Mouse (Mus musculus) limb, embryonic 14.5 days (tissue): ENCODE results near the gene Men1. TPM values are rescaled to one million over a fixed set of nuclear protein-coding genes. Genes with fewer than 3 reads are reported as not detected.
A peak's percentile ranks its signal among the peaks of the same experiment; 100 is the strongest.

Source experiments
- ATAC-seq: fragments of 200-750 bp; cut with Nextera tagmentation; 2 replicates; pipeline ENCODE4 v1.8.0; 2017; ENCODE audit warnings: low read depth, moderate number of reproducible peaks, moderate TSS enrichment; ENCODE audit not compliant: low FRiP score
- DNase-seq: peaks from one replicate; pipeline ENCODE4 v3.0.0-alpha.2; 2015; ENCODE audit warnings: low spot score
- H3K27ac ChIP-seq: fragments of 300-500 bp; sonication (generic); replicated peaks from 2 replicates; pipeline ENCODE4 v1.5.1; 2014; ENCODE audit warnings: low read depth, mild to moderate bottlenecking, low read length, moderate library complexity, mixed read lengths
- H3K27me3 ChIP-seq: fragments of 300-500 bp; sonication (generic); 2 replicates; pipeline ENCODE4 v1.6.1; 2014; ENCODE audit warnings: low read length, mixed read lengths; ENCODE audit not compliant: control insufficient read depth, insufficient read depth
- H3K36me3 ChIP-seq: fragments of 300-500 bp; sonication (generic); 2 replicates; pipeline ENCODE4 v1.6.1; 2014; ENCODE audit warnings: mild to moderate bottlenecking, low read length, moderate library complexity, mixed read lengths; ENCODE audit not compliant: control insufficient read depth, insufficient read depth
- H3K4me1 ChIP-seq: fragments of 300-500 bp; sonication (generic); 2 replicates; pipeline ENCODE4 v1.6.1; 2014; ENCODE audit warnings: antibody characterized with exemption, low read length, mixed read lengths; ENCODE audit not compliant: control insufficient read depth, insufficient read depth
- H3K4me2 ChIP-seq: fragments of 300-500 bp; sonication (generic); replicated peaks from 2 replicates; pipeline ENCODE4 v1.6.1; 2014; ENCODE audit warnings: low read depth, mild to moderate bottlenecking, low read length, moderate library complexity; ENCODE audit not compliant: severe bottlenecking
- H3K4me3 ChIP-seq: fragments of 300-500 bp; sonication (generic); replicated peaks from 2 replicates; pipeline ENCODE4 v1.5.1; 2014; ENCODE audit warnings: low read length
- H3K9ac ChIP-seq: fragments of 300-500 bp; sonication (generic); 2 replicates; pipeline ENCODE4 v1.6.1; 2014; ENCODE audit warnings: mild to moderate bottlenecking, low read depth, low read length, moderate library complexity; ENCODE audit not compliant: severe bottlenecking
- H3K9me3 ChIP-seq: fragments of 300-500 bp; sonication (generic); 2 replicates; pipeline ENCODE4 v1.6.1; 2016; ENCODE audit warnings: low read length; ENCODE audit not compliant: control insufficient read depth
- POLR2A ChIP-seq: fragments of 200-500 bp; IDR thresholded peaks from 2 replicates; pipeline ENCODE4 v1.8.0; 2012; ENCODE audit warnings: inconsistent platforms, mild to moderate bottlenecking, moderate library complexity, borderline replicate concordance; ENCODE audit not compliant: insufficient read depth, insufficient read length; ENCODE audit errors: extremely low read depth
- WGBS: fragments of 180-500 bp; shearing (Covaris S2); extraction: QIAGEN DNeasy Blood & Tissue Kit; methylation state at CpG from one replicate; pipeline ENCODE4 v1.1.7; 2014; 5-methylcytosine and 5-hydroxymethylcytosine counted together
- polyA plus RNA-seq, 2 experiments: library from polyadenylated mRNA; depleted of rRNA in 1 of 2; stranded (reverse) in 1 of 2; unstranded in 1 of 2; fragments of >200 nt; fragmentation: Nextera tagmentation in 1 of 2; extraction: Ambion mirVana in 1 of 2; gene quantifications; 2 replicates each; pipeline versions ENCODE4 v1.2.1 to v1.2.3; 2012 to 2014

Men1 gene
- polyA plus RNA-seq, 2 experiments = 60.4 to 102 TPM

DNA sequence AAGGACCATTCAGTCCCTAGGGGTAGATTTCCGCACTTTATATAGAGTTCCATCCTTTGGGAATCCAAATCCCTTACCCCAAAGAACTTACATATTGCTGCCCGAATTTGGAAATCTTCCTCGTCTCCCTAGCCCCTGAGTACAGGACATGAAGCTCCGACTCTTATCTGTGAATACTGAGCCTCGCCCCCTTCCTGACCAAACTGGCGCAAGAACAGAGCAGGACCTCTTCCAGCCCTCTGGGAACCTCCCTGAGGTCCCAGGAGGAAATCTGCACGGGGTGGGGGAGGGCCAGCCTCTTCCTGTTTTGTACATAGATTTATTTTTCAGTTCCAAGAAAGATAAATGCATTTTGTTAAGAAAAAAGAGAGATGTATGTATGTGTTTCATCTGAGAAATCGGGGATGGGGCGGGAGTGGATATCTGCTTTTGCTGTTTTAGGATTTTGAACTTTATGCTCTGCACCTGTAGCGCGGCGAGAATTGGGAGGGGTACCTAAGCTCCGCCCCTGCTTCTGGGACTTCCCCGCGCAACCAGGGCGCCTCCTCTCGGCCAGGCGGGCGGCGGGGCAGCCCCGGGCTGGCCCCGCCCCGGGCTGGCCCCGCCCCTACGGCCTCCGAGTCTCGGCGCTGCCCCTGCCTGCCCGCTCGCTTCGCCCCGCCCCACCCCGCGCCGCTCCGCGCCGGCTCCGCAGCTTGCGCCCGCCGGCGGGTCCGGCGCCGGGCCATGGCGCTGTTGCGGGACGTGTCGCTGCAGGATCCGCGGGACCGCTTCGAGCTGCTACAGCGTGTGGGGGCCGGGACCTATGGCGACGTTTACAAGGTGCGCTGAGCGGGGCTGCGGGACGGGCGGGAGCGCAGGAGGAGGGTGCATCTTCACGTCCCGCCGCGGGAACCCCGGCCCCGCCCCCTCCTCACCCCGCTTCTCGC, 6.0 kb downstream of the Men1 start, which contains the start of gene Map4k2:
Gene Map4k2, plus strand, starts transcription at position 612 of the 929 bp plus-strand sequence.
- H3K9me3 ChIP-seq = no peaks in the 10 kb centered on the region
- H3K36me3 ChIP-seq = peaks cover 62% of the 10 kb centered on the region
- 14% methylated on average over 34 of the region's 72 CpGs for WGBS

DNA sequence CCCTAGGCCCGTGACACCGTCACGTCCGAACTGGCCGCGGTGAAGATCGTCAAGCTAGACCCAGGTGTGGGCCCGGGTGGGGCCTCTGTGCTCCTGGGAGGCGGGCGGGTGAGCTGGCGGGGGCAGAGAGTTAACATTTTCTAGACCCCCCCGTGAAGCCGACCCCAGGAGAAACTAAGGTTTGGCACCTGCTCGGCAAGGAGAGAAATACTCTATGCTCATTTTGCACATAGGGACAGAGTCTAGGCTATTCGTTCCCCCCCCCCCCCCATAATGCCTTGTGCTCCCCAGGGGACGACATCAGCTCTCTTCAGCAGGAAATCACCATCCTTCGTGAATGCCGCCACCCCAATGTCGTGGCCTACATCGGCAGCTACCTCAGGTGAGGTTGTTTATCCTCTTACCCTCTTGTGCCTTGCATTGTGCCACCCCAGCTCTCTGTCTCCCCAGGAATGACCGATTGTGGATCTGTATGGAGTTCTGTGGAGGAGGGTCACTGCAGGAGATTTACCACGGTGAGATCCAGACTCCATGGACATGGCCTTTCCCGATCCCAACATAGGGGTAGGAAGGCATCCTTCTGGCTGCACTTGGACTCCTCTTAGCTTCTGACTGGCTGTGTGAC, 6.8 kb downstream of the Men1 start:
- peaks cover 8% of the 10 kb centered on the region for H3K4me1 ChIP-seq
- 17% methylated on average over 15 of the region's 23 CpGs for WGBS
- H3K36me3 ChIP-seq = peaks cover 69% of the 10 kb centered on the region
- H3K27me3 ChIP-seq = no peaks in the 10 kb centered on the region
- no peak for DNase-seq
- peak overlapping the region; percentile 64 for H3K9ac ChIP-seq
- no peak overlapping the region for H3K27ac ChIP-seq
- H3K4me2 ChIP-seq = peak overlapping the region; percentile 91
- no peaks in the 10 kb centered on the region for H3K9me3 ChIP-seq
- no peak for ATAC-seq
- peak overlapping the region; percentile 69 for H3K4me3 ChIP-seq
- TF ChIP-seq POLR2A = no peak

More for the DNA sequence above, 6.0 kb downstream of the Men1 start, which contains the start of gene Map4k2:
- ATAC-seq (peak; percentile 84), DNase-seq (peak; percentile 70)
- Histone ChIP-seq H3K4me3 (peak within 1 kb of the TSS; percentile 69), H3K9ac (peak within 1 kb of the TSS; percentile 64), H3K4me2 (peak within 1 kb of the TSS; percentile 91), H3K27ac (no peak within 1 kb of the TSS), H3K27me3 (no peaks in the 10 kb centered on the region), H3K4me1 (peaks cover 16% of the 10 kb centered on the region)
- no peak for TF ChIP-seq POLR2A

DNA sequence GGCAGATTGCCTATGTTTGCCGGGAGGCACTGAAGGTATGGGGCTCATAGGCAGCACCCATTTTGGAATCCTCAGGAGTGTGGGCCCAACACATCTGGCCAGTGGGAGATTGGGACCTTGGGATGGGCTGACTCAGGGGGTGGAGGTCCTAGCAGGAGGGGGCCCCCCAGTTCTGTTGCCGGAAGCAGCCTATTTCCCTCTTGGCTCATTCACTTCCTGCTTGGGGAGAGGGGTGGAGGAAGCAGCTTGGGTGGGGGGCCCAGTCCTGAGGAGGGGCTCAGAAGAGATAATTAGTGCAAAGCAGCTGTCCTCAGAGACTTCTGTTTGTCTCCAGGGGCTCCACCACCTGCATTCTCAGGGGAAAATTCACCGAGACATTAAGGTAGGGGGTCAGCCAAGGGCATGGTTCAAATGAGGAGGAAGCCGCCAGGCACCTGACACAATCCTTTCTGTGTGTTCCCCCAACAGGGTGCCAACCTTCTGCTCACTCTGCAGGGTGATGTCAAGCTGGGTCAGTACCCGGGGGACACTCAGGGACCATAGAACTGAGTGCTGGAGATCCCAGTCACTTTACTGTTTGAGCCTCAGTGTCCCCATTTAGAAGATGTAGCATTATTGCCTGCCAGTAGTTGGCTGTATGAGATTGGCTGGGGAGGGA, 7.6 kb downstream of the Men1 start:
- DNase-seq = no peak
- Histone ChIP-seq H3K4me1 (peaks cover 5% of the 10 kb centered on the region; the same call in 1 of the 2 replicates), H3K36me3 (peaks cover 69% of the 10 kb centered on the region), H3K9me3 (no peaks in the 10 kb centered on the region), H3K4me3 (peak overlapping the region; percentile 69; the same call in 1 of the 2 replicates), H3K4me2 (peak overlapping the region; percentile 91; the same call in 1 of the 2 replicates), H3K27me3 (no peaks in the 10 kb centered on the region), H3K27ac (no peak overlapping the region), H3K9ac (no peak overlapping the region)
- WGBS = 67% methylated on average over 5 of the region's 5 CpGs
- no peak for ATAC-seq
- no peak for TF ChIP-seq POLR2A

DNA sequence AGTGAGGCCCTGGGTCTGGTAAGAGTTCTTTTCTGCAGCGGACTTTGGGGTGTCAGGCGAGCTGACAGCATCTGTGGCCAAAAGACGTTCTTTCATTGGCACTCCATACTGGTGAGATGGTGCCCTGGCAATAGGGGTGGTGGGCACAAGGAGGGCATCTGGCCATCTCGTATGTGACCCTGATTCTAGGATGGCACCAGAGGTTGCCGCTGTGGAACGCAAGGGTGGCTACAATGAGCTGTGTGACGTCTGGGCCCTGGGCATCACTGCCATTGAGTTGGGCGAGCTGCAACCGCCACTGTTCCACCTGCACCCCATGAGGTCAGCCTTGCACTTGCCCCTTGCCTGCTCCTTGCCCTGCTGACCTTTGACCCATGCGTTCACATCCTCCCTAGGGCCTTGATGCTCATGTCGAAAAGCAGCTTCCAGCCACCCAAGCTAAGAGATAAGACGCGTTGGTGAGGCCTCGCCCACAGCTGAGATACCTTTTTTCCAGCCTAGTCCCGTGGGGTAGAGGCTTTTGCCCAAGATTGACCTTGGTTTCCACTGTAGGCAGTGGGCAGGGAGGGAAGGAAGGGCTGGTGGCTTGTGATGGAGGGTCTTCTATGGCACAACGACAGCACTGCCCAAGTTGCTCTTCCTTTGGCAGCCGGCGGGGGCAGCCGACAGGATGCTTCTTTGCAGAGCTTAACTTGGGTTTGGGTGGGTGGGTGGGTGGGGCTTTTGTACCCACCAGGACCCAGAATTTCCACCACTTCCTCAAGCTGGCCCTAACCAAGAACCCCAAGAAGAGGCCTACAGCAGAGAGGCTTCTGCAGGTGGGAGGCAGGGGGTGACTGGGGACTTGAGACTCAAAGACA, 8.5 kb downstream of the Men1 start:
- no peak overlapping the region for H3K9ac ChIP-seq
- H3K27ac ChIP-seq = no peak overlapping the region
- ATAC-seq = no peak
- H3K36me3 ChIP-seq = peaks cover 63% of the 10 kb centered on the region
- H3K9me3 ChIP-seq = no peaks in the 10 kb centered on the region
- H3K4me2 ChIP-seq = no peak overlapping the region
- TF ChIP-seq POLR2A = no peak
- peaks cover 5% of the 10 kb centered on the region; the same call in 1 of the 2 replicates for H3K4me1 ChIP-seq
- 89% methylated on average over 19 of the region's 19 CpGs for WGBS
- H3K27me3 ChIP-seq = no peaks in the 10 kb centered on the region
- no peak for DNase-seq
- H3K4me3 ChIP-seq = no peak overlapping the region
